Mouse (Mus musculus) ES-Bruce4 (cell line): ENCODE results near the gene Lag3. TPM values are rescaled to one million over a fixed set of nuclear protein-coding genes. Genes with fewer than 3 reads are reported as not detected.
A peak's percentile ranks its signal among the peaks of the same experiment; 100 is the strongest.

ENCODE experiments used
- H3K27ac ChIP-seq: 2 replicates; pipeline ENCODE4 v1.5.1; 2012; ENCODE audit warnings: low read length, inconsistent platforms; ENCODE audit not compliant: insufficient read depth
- H3K27me3 ChIP-seq: 2 replicates; pipeline ENCODE4 v1.6.1; 2012; ENCODE audit warnings: mild to moderate bottlenecking, low read length, inconsistent platforms; ENCODE audit not compliant: control insufficient read depth, poor library complexity, insufficient read depth, severe bottlenecking
- H3K36me3 ChIP-seq: 2 replicates; pipeline ENCODE4 v1.6.1; 2012; ENCODE audit warnings: inconsistent platforms, mild to moderate bottlenecking, low read length, moderate library complexity; ENCODE audit not compliant: control insufficient read depth, poor library complexity, insufficient read depth, severe bottlenecking
- H3K4me1 ChIP-seq: one replicate; pipeline ENCODE4 v1.8.1; 2011; ENCODE audit warnings: low read length; ENCODE audit not compliant: control insufficient read depth, insufficient read depth
- H3K4me3 ChIP-seq: 2 replicates; pipeline ENCODE4 v1.5.1; 2011; ENCODE audit warnings: low read depth, mild to moderate bottlenecking, low read length
- H3K9ac ChIP-seq: 2 replicates; pipeline ENCODE4 v1.6.1; 2012; ENCODE audit warnings: low read depth, mild to moderate bottlenecking, inconsistent platforms; ENCODE audit not compliant: poor library complexity, severe bottlenecking
- H3K9me3 ChIP-seq: replicated peaks from 2 replicates; pipeline ENCODE4 v1.6.1; 2012; ENCODE audit warnings: mild to moderate bottlenecking, low read length, inconsistent platforms; ENCODE audit not compliant: control insufficient read depth, poor library complexity, insufficient read depth, severe bottlenecking
- CTCF ChIP-seq: IDR thresholded peaks from one replicate; pipeline ENCODE4 v1.8.1; 2011; ENCODE audit warnings: low read depth, low read length
- EP300 ChIP-seq: IDR thresholded peaks from 2 replicates; pipeline ENCODE4 v1.6.1; 2011; ENCODE audit warnings: low read depth, low read length; ENCODE audit not compliant: insufficient read depth
- POLR2A ChIP-seq: IDR thresholded peaks from one replicate; pipeline ENCODE4 v1.8.1; 2011; ENCODE audit warnings: low read length; ENCODE audit not compliant: insufficient read depth
- polyA plus RNA-seq: library from polyadenylated mRNA; stranded (reverse); fragments of >200 nt; gene quantifications from 2 replicates; pipeline ENCODE4 v1.2.4, GENCODE M21; 2011; ENCODE audit warnings: low read depth; ENCODE audit not compliant: missing spikeins, insufficient read depth, insufficient read length

Lag3 gene
- polyA plus RNA-seq, 1 experiment: 5.9 TPM

- no peak for TF ChIP-seq EP300
- TF ChIP-seq CTCF: no peak
- no peak for TF ChIP-seq POLR2A
- H3K4me1 ChIP-seq: no peaks in the 10 kb centered on the region
- no peak overlapping the region for H3K27ac ChIP-seq
- H3K9me3 ChIP-seq: no peaks in the 10 kb centered on the region
- no peaks in the 10 kb centered on the region for H3K27me3 ChIP-seq
- no peak overlapping the region for H3K9ac ChIP-seq
- peaks cover 31% of the 10 kb centered on the region for H3K36me3 ChIP-seq
- no peak overlapping the region for H3K4me3 ChIP-seq
These were observed 21.6 kb upstream of the Lag3 start for GRCm38 (mm10) chr6:124933127-124933526.

- Histone ChIP-seq H3K4me1 (no peaks in the 10 kb centered on the region), H3K27ac (no peak overlapping the region), H3K9me3 (no peaks in the 10 kb centered on the region), H3K4me3 (peak overlapping the region; percentile 86), H3K36me3 (peaks cover 31% of the 10 kb centered on the region), H3K27me3 (no peaks in the 10 kb centered on the region), H3K9ac (peak overlapping the region; percentile 92)
- no peak for TF ChIP-seq CTCF
- TF ChIP-seq EP300: no peak
- no peak for TF ChIP-seq POLR2A
These were observed 20.8 kb upstream of the Lag3 start for GRCm38 (mm10) chr6:124932314-124932695.

- Histone ChIP-seq H3K9me3 (no peaks in the 10 kb centered on the region), H3K27me3 (no peaks in the 10 kb centered on the region), H3K4me3 (peak overlapping the region; percentile 86), H3K36me3 (peaks cover 29% of the 10 kb centered on the region), H3K9ac (peak overlapping the region; percentile 92), H3K27ac (peak overlapping the region; percentile 21; the same call in 1 of the 2 replicates), H3K4me1 (no peaks in the 10 kb centered on the region)
- no peak for TF ChIP-seq EP300
- TF ChIP-seq CTCF: no peak
- TF ChIP-seq POLR2A: no peak
These were observed 20.2 kb upstream of the Lag3 start for GRCm38 (mm10) chr6:124931525-124932313.

- no peaks in the 10 kb centered on the region for H3K4me1 ChIP-seq
- H3K9ac ChIP-seq: peak within 1 kb of the TSS; percentile 92
- H3K9me3 ChIP-seq: no peaks in the 10 kb centered on the region
- peaks cover 22% of the 10 kb centered on the region for H3K36me3 ChIP-seq
- peak within 1 kb of the TSS; percentile 86 for H3K4me3 ChIP-seq
- no peaks in the 10 kb centered on the region for H3K27me3 ChIP-seq
- peak within 1 kb of the TSS; percentile 83 for H3K27ac ChIP-seq
- TF ChIP-seq CTCF (peak; percentile 94), POLR2A (peak; percentile 36), EP300 (peak; percentile 40; the same call in 1 of the 2 replicates)
These were observed 19.4 kb upstream of the Lag3 start, which contains the start of gene Mlf2 for GRCm38 (mm10) chr6:124930754-124931524. TSS of gene Mlf2 (plus strand) at chr6:124931386.

- TF ChIP-seq EP300 (no peak), POLR2A (no peak), CTCF (no peak)
- peak overlapping the region; percentile 50 for H3K4me3 ChIP-seq
- H3K4me1 ChIP-seq: no peaks in the 10 kb centered on the region
- H3K9me3 ChIP-seq: no peaks in the 10 kb centered on the region
- peak overlapping the region; percentile 36 for H3K9ac ChIP-seq
- H3K27me3 ChIP-seq: no peaks in the 10 kb centered on the region
- H3K27ac ChIP-seq: peak overlapping the region; percentile 83
- H3K36me3 ChIP-seq: peaks cover 16% of the 10 kb centered on the region
These were observed 18.7 kb upstream of the Lag3 start for GRCm38 (mm10) chr6:124930231-124930630.
